Mouse (Mus musculus): Measurements from ENCODE around the gene Ulk4.

- TF ChIP-seq GATA1 (IDR thresholded peaks at IDR 0.05; ENCODE audit: borderline replicate concordance, low read length) (no peak), FLI1 (IDR thresholded peaks at IDR 0.05; ENCODE audit: low read length) (no peak)
Measured at GRCm38 (mm10) chr9:120943757-120944156, 333.2 kb downstream of the Ulk4 start.

Measured in megakaryocyte, embryonic 14.5 days (primary cell).